Mouse (Mus musculus) intestine, embryonic 16.5 days (tissue): ENCODE results near the gene Sirt6. TPM values are rescaled to one million over a fixed set of nuclear protein-coding genes. Genes with fewer than 3 reads are reported as not detected.

Experiments
- ATAC-seq: fragments of 200-750 bp; cut with Nextera tagmentation; 2 replicates; pipeline ENCODE4 v1.8.0; 2017; ENCODE audit warnings: moderate TSS enrichment, moderate library complexity
- H3K27ac ChIP-seq: fragments of 300-500 bp; sonication (generic); 2 replicates; pipeline ENCODE4 v1.5.1; 2014; ENCODE audit warnings: mild to moderate bottlenecking, low read length
- H3K27me3 ChIP-seq: fragments of 300-500 bp; sonication (generic); replicated peaks from 2 replicates; pipeline ENCODE4 v1.6.1; 2014; ENCODE audit warnings: low read length, control low read depth, mixed read lengths; ENCODE audit not compliant: control insufficient read depth, insufficient read depth
- H3K36me3 ChIP-seq: fragments of 300-500 bp; sonication (generic); 2 replicates; pipeline ENCODE4 v1.6.1; 2014; ENCODE audit warnings: low read length, control low read depth; ENCODE audit not compliant: control insufficient read depth, insufficient read depth
- H3K4me1 ChIP-seq: fragments of 300-500 bp; sonication (generic); 2 replicates; pipeline ENCODE4 v1.6.1; 2014; ENCODE audit warnings: low read length, control low read depth, mixed read lengths; ENCODE audit not compliant: control insufficient read depth, insufficient read depth
- H3K4me2 ChIP-seq: fragments of 300-500 bp; sonication (generic); 2 replicates; pipeline ENCODE4 v1.6.1; 2014; ENCODE audit warnings: low read depth, low read length, control low read depth
- H3K4me3 ChIP-seq: fragments of 300-500 bp; sonication (generic); 2 replicates; pipeline ENCODE4 v1.5.1; 2014; ENCODE audit warnings: mild to moderate bottlenecking, low read length
- H3K9ac ChIP-seq: fragments of 300-500 bp; sonication (generic); 2 replicates; pipeline ENCODE4 v1.6.1; 2014; ENCODE audit warnings: low read depth, low read length
- H3K9me3 ChIP-seq: fragments of 300-500 bp; sonication (generic); 2 replicates; pipeline ENCODE4 v1.6.1; 2016; ENCODE audit warnings: low read length, control low read depth; ENCODE audit not compliant: control insufficient read depth
- WGBS: fragments of 180-500 bp; shearing (Covaris S2); extraction: QIAGEN DNeasy Blood & Tissue Kit; methylation state at CpG from one replicate; pipeline ENCODE4 v1.1.7; 2014; 5-methylcytosine and 5-hydroxymethylcytosine counted together
- polyA plus RNA-seq: library from polyadenylated mRNA; unstranded; fragments of >200 nt; fragmentation: Nextera tagmentation; extraction: Ambion mirVana; gene quantifications from 2 replicates; pipeline ENCODE4 v1.2.1, GENCODE M21; 2015

Gene Sirt6
- polyA plus RNA-seq, 1 experiment from 2014 or later, result 29.5 TPM

DNA sequence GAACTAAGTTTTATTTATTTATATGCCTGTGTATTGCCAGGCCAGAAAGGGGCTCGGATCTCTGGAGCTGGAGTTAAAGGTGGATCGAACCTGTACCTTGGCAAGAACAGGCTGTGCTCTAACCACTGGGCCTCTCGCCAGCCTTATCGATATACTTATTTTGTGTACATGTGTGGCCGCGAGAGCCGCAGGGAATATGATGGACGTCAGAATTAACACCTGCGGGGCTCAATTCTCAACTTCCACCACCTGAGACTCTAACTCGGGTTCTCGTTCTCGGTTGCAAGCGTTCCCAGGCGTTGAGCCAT is 22.0 kb downstream of the Sirt6 start:
- peak overlapping the region; percentile 94 for H3K27ac ChIP-seq
- H3K27me3 ChIP-seq, result no peaks in the 10 kb centered on the region
- peaks cover 24% of the 10 kb centered on the region for H3K4me1 ChIP-seq
- no peaks in the 10 kb centered on the region for H3K9me3 ChIP-seq
- H3K9ac ChIP-seq, result peak overlapping the region; percentile 66
- H3K4me2 ChIP-seq, result peak overlapping the region; percentile 78
- peak; percentile 5 for ATAC-seq
- no peaks in the 10 kb centered on the region for H3K36me3 ChIP-seq
- 2% methylated on average over 14 of the region's 14 CpGs for WGBS
- H3K4me3 ChIP-seq, result peak overlapping the region; percentile 44

DNA sequence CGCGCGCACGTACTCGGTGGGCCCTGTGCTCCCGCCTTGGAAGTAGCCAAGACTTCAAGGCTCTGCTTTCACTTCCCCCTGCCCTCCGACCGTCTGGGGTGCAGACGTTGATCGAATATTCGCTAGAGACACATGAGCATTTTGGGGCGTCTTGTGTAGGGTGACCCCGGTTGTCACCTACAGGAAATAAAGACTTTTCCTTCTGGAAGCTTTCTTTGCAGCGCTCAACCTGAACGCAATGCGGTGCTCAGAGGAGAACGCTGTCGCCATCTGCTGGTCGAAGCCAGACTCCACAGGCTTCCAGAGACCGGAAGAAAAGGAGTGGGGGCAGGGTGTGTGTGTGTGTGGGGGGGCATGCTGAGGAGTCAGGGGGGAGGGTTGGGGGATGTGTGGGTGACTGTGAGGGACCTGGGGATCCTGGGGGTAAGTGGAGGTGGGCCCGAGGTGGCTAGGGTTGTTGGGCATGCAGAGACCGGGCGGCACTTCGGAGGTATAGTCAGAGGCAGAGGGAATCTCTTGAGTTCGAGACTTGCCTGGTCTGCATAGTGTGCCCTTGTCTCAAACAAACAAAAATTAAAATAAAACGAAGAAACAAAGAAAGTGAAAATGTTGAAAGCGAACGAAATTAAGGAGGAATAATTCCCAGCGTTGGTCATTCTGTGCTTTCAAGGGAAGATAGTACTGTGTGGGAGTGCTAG is 22.5 kb downstream of the Sirt6 start:
- Histone ChIP-seq H3K27me3 (no peaks in the 10 kb centered on the region), H3K4me1 (peaks cover 29% of the 10 kb centered on the region), H3K4me3 (peak overlapping the region; percentile 44), H3K9me3 (no peaks in the 10 kb centered on the region), H3K9ac (peak overlapping the region; percentile 66), H3K27ac (peak overlapping the region; percentile 94), H3K4me2 (peak overlapping the region; percentile 78), H3K36me3 (no peaks in the 10 kb centered on the region)
- WGBS, result 18% methylated on average over 29 of the region's 29 CpGs
- peak; percentile 47 for ATAC-seq

- Histone ChIP-seq H3K9me3 (no peaks in the 10 kb centered on the region), H3K4me2 (peak overlapping the region; percentile 78), H3K36me3 (no peaks in the 10 kb centered on the region), H3K9ac (peak overlapping the region; percentile 44), H3K4me1 (peaks cover 31% of the 10 kb centered on the region), H3K4me3 (peak overlapping the region; percentile 4; the same call in 1 of the 2 replicates), H3K27ac (no peak overlapping the region), H3K27me3 (no peaks in the 10 kb centered on the region)
- WGBS, result 70% methylated on average over 12 of the region's 12 CpGs
- peak; percentile 0; the same call in 1 of the 2 replicates for ATAC-seq
Measured at GRCm38 (mm10) chr10:81604019-81604967, 23.3 kb downstream of the Sirt6 start.

GRCm38 (mm10) chr10:81602741-81603151 is 24.9 kb downstream of the Sirt6 start:
- Histone ChIP-seq H3K9ac (no peak overlapping the region), H3K4me2 (no peak overlapping the region), H3K4me1 (peaks cover 35% of the 10 kb centered on the region), H3K9me3 (no peaks in the 10 kb centered on the region), H3K4me3 (no peak overlapping the region), H3K27me3 (no peaks in the 10 kb centered on the region), H3K27ac (no peak overlapping the region), H3K36me3 (no peaks in the 10 kb centered on the region)
- no peak for ATAC-seq
- 19% methylated on average over 4 of the region's 4 CpGs for WGBS

- Histone ChIP-seq H3K27ac (peak overlapping the region; percentile 27; the same call in 1 of the 2 replicates), H3K9ac (peak overlapping the region; percentile 52), H3K9me3 (no peaks in the 10 kb centered on the region), H3K4me1 (peaks cover 44% of the 10 kb centered on the region), H3K36me3 (no peaks in the 10 kb centered on the region), H3K27me3 (no peaks in the 10 kb centered on the region), H3K4me2 (peak overlapping the region; percentile 62), H3K4me3 (peak overlapping the region; percentile 27)
- WGBS, result 34% methylated on average over 7 of the region's 7 CpGs
- no peak for ATAC-seq
Measured at GRCm38 (mm10) chr10:81601396-81601905, 26.1 kb downstream of the Sirt6 start.

GRCm38 (mm10) chr10:81600738-81601203 is 26.8 kb downstream of the Sirt6 start, which contains the start of gene Tle6:
Gene Tle6 (minus strand): TSS chr10:81601073.
- H3K9ac ChIP-seq, result peak within 1 kb of the TSS; percentile 52
- peak within 1 kb of the TSS; percentile 31 for H3K4me3 ChIP-seq
- under 1% methylated on average over 27 of the region's 28 CpGs for WGBS
- no peaks in the 10 kb centered on the region for H3K27me3 ChIP-seq
- H3K4me1 ChIP-seq, result peaks cover 50% of the 10 kb centered on the region
- no peaks in the 10 kb centered on the region for H3K36me3 ChIP-seq
- peak; percentile 80 for ATAC-seq
- peak within 1 kb of the TSS; percentile 62 for H3K4me2 ChIP-seq
- H3K9me3 ChIP-seq, result no peaks in the 10 kb centered on the region
- H3K27ac ChIP-seq, result peak within 1 kb of the TSS; percentile 52

GRCm38 (mm10) chr10:81600096-81600495 is 27.5 kb downstream of the Sirt6 start:
- peaks cover 55% of the 10 kb centered on the region for H3K4me1 ChIP-seq
- no peaks in the 10 kb centered on the region for H3K27me3 ChIP-seq
- no peak overlapping the region for H3K4me2 ChIP-seq
- ATAC-seq, result no peak
- no peak overlapping the region for H3K9ac ChIP-seq
- H3K4me3 ChIP-seq, result no peak overlapping the region
- no peaks in the 10 kb centered on the region for H3K9me3 ChIP-seq
- H3K36me3 ChIP-seq, result no peaks in the 10 kb centered on the region
- H3K27ac ChIP-seq, result no peak overlapping the region
- WGBS, result 54% methylated on average over 10 of the region's 10 CpGs

DNA sequence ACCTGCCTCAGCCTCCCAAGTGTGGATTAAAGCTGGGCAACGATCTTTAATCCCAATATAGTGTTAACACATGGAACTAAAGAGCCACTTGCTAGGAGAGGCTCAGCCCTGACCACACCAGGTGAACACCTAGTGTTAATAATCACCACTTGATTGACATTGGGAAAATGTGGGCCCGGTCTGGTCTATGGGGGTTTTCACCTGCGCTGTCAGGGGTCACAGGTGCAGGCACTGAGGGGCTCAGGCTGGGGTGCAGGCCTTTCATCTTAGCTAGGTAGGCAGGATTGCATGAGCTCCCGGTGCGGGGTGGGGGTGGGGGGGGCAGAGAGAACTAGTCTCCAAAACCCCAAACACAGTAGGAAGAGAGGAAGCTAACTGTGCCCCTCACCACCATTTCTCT is 28.0 kb downstream of the Sirt6 start:
- Histone ChIP-seq H3K9me3 (no peaks in the 10 kb centered on the region), H3K4me1 (peaks cover 52% of the 10 kb centered on the region), H3K9ac (no peak overlapping the region), H3K36me3 (no peaks in the 10 kb centered on the region), H3K4me3 (no peak overlapping the region), H3K27ac (no peak overlapping the region), H3K27me3 (no peaks in the 10 kb centered on the region), H3K4me2 (no peak overlapping the region)
- 67% methylated on average over 5 of the region's 5 CpGs for WGBS
- ATAC-seq, result no peak

GRCm38 (mm10) chr10:81598871-81599270 is 28.7 kb downstream of the Sirt6 start:
- WGBS, result 32% methylated on average over 6 of the region's 6 CpGs
- Histone ChIP-seq H3K36me3 (no peaks in the 10 kb centered on the region), H3K9me3 (no peaks in the 10 kb centered on the region), H3K27ac (peak overlapping the region; percentile 12; the same call in 1 of the 2 replicates), H3K4me2 (no peak overlapping the region), H3K4me1 (peaks cover 51% of the 10 kb centered on the region), H3K4me3 (no peak overlapping the region), H3K27me3 (0 out of 2 replicates have a peak, but pooled peaks cover 4% of the 10 kb centered on the region), H3K9ac (no peak overlapping the region)
- no peak for ATAC-seq
